Mouse (Mus musculus) A20 (cell line): ENCODE data around the gene Btbd17.

Experiments
- DNase-seq: peaks from one replicate; pipeline ENCODE4 v3.0.0-alpha.2; 2011; ENCODE audit warnings: low read depth, low spot score

The Btbd17 gene

DNA sequence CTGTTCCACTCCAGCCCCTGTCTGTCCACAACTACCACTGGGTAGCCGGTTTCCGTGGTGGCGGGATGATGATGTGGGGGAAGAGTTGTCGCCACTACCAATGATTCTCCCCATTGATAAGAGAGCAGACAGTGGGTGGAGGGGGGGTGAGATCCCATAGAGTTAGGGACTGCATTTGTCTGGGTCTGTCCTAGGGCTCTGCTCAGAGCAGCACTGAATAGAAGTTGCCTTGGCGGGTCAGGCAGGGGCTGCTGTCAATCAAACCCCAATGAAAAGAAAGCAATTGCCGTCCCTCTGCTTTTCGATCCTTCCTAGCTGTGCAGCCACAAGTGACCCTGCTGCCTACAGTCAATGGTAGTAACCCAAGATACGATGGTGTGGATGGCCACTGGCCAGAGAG is 8.2 kb upstream of the Btbd17 start:
- DNase-seq, result no peak

DNA sequence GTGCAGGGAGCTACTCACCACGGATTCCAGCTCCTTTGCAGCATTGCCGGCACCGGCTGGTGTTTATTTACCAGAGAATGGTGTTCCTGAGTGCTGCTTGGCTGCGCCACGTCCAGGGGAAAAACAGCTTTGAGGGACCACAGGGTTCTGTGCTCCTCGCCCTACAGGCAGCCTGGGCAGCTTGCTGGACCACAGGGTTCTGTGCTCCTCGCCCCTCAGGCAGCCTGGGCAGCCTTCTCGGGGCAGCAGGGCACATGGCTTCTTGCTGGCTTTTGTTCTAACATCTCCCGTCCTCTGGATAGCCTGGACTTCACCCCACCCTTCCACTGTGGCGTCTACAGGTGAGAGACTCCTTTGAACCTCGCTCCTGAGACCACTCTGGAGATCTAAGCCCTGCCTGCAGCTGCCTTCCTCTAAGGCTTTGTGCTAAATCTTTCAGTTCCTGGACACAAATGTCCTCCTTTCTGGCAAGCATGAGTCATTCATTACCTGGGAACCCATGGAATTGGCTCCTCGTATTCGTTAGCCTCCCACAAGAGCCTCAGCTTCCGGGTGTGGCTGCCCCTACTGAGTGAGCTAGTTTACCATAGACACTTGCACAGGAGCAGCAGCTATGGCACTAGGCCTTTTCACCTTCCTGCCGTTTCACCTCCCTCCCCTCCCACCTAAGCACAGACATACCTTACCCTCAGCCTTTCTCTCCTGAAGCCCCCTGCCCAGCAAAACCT is 7.0 kb upstream of the Btbd17 start:
- DNase-seq, result no peak

DNA sequence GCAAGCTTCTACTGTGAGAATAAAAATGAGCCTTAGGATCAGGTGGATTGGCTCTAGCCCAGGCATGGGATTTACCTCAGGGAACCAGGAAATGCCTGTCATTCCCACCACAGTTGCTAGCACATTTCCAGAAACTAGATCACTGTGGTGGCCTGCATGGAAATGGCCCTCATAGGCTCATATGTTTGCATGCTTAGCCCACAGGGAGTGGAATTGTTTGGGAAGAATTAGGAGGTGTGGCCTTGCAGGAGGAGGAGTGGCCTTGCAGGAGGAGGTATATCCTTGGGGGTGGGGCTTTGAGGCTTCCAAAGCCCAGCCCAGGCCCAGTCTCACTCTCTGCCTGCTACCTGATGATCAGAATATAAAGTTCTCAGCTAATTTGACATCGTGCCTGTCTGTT is 6.2 kb upstream of the Btbd17 start:
- no peak for DNase-seq

DNA sequence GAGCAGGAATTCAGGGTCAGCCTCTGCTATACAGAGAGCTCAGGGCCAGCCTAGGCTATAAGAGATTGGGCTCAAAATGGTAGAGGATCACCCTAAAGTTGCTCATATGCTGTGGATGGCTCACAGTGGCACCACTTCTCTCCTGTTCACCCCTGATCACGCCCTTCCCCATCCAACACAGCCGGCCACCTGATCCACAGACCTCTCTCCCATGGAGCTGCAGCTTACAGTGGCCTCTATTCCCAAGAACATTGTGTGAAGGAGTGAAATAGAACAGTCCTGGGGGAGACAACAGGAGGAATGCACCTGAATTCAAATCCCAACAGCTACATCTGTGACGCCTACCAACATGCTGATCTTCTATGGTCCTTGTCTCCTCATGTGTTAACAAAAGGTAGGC is 2.9 kb upstream of the Btbd17 start, which contains the start of gene Gpr142:
Gpr142 (plus strand) TSS at position 301 of the 400 bp plus-strand sequence.
- DNase-seq, result no peak

DNA sequence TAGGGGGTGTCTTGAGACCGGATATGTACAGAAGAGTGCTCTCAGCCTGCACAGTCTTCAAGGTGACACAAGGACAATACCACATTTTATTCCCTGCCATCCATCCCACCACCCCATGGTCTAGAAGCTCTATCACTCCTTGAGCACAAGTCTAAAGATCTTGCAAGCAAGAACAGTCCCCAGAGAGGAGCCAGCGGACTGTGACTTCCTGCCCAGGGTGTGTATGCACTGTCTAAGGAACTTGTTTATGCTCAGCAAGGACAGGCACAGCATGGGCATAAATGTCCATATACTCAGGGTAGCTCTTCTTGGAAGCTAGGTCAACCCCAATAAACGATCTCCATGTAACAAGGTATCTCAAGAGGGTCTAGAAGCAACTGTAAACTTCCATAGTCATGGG is 2.2 kb upstream of the Btbd17 start:
- peak; percentile 60 for DNase-seq

DNA sequence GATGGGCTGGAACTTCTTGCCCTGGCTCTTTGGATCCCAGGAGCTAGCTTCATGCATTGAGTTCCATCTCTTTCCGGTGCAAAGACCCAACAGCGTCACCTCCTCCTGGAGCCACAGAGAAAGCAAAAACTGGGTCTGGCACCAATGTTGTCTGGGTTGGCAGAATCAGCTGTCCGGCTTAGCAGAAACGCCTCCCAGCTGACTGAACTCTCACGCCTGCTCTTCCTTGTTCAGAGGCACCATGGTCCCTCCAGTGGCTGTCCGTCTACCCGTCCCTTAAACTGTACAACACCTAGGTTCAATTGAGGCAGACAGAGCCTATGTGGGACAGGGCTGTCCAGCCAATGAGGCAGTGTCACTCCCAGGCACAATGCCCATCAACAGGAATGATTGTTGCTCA is 1.4 kb upstream of the Btbd17 start:
- no peak for DNase-seq

DNA sequence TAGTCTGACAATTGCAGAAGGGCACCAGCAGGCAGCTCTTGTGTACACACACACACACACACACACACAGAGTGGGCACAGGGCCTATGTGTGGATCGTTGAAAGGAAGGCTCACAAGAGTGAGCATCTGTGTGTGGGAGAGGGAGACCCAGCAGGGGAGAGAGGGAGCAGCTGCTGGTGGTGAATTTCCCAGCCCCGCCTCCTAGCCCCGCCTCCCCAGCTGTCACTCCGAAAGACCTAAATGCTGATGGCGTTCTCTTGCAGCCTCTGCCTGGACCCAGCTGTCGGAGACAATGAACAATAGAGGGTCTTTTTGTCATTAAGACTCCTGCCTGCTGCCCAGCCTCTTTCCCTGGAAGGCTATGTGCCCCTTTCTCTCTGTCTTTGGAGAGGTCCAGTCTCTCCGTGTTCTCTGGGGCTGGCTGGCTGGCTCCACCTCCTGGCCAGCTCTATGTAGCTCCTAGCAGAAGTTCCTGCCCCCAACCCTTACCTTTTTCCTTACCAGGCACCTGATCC is 456 bp downstream of the Btbd17 start:
- peak; percentile 70 for DNase-seq

DNA sequence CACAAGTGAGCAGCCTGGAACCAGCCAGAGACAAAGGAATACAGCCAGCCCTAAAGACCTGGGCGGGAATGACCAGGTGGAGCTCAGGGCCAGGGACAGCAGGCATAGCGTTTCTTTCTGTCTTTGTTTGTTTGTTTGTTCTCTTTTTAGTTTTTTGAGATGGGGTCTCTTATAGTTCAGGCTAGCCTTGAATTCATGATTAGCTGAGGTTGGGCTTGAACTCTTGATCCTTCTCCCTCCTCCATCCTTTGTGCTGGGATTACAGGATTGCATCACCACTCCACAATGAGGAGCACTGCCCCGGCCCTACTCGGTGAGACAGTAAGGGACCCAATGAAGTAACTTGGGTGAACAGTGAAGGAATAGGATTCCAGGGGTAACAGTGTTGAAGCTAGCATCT is 1.1 kb downstream of the Btbd17 start:
- no peak for DNase-seq

DNA sequence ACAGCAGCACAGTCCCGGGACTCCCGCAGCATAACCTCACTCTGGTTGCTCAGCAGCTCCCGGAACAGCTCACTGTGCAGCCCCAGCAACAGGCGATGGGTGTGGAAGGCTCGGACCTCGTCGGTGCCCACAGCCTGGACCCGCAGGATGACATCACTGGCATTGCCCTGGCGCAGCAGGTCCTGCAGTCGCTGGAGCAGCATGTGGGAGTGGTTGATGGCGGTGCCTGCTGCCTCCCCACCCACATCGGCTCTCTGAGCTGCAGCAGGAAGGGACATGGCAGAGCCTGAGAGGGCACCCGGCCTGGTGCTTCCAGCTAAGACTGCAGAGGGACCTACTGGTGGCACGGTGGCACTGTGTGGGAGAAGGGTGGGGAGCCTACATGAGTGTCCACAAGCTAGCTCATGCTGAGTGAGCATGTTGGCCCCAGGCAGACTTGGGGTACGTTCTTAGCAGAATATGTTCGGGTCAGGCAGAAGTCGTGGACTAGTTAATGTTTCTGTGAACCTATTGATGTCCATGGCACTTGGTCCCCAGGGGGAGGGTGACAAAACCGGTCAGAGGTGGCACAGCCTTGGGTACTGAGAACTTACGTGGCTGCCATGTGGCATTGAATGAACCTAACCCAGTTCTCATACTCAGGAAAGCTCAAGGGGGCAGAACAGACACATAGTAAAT is 1.7 kb downstream of the Btbd17 start:
- DNase-seq, result no peak

DNA sequence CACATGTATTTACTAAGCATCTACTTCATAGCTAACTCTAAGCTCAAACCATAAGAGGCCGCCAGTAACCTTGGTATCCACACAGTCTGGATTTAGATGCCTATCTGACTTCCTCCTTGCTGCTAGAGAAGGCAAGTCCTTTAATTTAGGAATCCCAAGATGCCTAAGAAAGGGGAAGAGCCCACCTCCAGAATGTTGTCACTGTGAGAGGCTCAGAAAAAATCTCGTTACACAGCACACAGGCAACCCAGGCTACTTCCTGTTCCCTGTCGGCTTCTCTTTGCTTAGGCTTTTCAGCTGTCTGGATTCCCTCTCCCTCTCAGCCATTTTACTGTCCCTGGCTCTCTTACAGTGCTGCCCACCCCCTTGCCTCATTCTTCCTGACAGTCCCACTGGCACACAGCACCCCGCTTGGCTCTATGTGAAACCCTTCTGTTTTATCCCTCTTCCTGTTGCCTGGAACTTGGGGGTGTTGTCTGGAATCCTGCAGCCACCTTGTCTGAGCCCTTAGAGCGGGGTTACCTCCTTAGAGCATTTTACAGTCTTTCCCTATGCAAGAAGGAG is 2.7 kb downstream of the Btbd17 start:
- DNase-seq, result no peak

DNA sequence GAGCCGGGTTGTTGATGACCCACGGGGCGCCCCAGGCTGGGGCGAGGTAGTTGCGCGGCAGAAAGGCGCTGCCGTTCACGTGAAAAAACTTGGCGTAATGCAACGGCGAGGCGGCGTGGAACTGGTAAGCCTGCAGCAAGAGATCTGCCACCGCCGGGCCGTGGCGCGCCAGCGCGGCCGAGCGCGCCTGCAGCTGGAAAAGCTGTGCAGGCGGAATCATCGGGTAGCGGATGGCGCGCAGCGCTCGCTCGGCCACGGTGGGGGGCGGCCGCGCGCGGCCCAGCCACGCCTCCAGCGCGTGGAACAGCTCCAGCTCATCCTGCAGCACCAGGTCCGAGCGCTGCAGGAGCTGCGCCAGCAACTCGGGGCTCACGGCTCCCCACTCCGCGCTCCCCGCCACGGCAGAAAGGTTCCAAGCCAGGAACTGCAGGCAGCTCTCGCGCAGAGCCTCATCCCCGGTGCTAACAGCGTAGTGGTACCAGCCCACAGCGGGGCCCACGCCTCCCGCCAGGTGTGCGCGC is 3.8 kb downstream of the Btbd17 start:
- no peak for DNase-seq

DNA sequence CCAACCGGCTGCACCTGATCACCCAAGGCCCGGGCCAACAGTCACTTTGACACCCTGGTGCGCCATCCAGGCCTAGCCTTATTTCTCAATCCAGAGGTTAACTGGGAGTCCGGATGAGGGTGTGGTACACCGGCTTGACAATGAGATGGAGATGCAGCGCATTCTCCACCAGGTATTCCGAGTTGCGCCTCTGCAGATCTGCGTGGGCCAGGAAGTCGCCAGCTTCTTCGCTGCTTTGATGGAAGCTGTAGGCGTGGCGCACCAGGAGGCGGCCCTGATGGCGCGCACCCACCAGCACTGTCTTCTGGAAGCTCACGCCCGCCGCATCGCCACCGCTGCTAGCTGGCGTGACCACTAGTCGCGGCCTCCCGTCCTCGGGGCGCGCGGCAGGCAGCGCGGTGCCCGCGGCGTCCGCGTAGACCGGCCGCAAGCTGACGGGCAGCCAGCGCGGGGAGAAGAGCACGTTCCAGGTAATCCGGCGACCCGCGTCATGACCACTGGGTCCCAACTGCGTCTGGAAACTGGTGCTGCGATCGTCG is 4.3 kb downstream of the Btbd17 start:
- DNase-seq, result no peak

DNA sequence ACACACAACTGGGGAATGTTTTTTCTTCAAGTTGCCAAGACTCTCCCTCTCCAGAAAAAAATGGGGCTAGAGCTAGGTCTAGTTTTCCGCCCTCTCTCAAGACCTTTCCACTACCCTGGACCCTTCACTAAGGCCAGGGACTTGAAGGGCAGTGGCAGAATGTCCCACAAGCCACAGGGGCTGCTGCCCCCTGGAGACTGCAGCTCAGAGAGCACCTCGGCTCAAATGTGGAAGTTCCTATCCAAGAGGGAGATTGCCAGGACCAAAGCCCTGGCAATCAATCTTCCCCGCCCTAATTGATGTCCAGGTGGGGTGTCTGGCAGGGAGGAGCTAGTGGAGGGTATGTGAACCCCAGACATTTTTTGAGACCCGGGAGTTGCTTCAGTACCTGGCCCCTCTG is 4.9 kb downstream of the Btbd17 start:
- DNase-seq, result no peak

DNA sequence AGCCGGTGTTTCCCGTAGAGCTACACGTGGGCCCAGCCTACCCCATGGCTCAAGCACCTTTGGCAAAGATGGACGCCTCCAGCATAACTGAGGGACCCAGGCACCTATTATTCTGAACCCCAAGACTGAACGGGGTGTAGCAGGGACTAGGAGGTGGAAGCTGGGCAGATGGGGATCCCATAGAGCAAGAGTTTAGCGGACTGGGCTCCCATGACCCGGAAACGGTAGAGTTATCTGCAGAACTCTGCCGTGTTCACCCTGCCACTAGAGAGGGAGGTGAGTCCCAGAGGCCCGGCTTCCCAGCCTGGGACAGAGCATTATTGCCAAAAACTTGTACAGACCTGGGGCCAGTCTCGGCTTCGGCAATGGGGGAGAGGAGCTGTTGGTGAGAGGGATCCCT is 5.6 kb downstream of the Btbd17 start:
- no peak for DNase-seq

DNA sequence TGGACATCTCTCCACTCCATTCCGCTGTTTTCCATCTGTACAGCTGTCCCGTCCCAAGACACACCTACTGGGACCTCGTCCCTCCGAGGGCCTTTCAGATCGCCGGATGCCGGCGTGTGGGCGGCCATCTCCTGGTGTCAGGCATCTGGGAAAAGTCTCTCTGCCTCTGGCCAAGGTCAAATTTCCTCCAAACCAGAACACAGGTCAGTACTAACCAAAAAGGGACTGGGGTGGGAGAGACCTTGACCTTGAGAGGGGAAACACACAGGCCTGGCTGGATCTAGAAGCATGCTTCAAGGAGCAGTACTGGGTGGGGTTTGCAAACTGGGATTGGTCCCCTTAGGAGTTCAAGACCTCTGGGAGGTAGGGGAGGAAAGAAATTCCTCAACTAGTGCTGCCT is 6.0 kb downstream of the Btbd17 start:
- no peak for DNase-seq

DNA sequence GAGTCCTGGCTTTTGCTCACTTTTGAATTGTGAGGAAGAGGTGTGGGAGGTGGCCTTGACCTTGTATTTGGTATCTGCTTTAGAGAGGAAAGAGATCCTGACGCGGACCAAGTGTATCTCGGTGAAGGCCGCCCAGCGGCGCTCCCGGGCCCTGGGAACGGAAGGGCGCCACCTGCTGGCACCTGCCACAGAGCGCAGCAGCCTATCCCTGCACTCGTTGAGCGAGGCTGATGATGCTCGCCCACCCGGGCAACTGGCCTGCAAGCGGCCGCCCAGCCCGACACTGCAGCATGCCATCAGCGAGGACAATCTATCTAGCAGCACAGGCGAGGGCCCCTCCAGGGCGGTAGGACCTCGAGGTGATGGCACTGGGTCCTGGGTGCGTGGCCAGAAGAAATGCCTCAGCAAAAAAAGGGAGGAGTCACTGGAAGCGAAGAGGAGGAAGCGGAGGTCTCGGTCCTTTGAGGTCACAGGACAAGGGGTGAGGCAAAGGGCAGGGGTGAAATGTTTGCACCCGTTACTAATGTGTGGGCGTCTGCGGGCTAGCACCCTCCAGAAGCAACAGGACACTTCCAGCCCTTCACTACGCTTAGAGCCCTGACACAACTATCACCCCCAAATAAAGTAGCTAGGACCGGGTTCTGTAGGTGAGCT is 6.6 kb downstream of the Btbd17 start:
- peak; percentile 87 for DNase-seq

DNA sequence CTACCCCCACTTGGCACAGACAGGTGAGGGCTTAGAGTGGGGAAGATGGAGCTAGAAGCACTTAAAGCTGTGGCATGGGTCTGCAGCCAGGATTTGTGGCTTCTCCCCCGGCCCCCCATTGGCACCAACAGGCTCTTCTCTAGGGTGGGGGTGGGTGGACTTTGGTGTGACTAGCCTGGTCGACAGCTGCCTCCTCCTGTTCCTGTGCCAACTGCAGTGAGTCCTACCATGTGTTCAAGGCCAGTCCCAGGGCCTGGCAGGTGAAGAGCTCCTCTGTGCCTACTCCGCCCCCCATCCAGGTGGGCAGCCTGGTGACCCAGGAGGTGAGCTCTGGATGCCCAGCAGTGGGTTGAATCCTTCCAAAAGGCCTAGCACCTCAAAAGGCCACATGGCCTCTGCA is 8.1 kb downstream of the Btbd17 start:
- DNase-seq, result no peak

DNA sequence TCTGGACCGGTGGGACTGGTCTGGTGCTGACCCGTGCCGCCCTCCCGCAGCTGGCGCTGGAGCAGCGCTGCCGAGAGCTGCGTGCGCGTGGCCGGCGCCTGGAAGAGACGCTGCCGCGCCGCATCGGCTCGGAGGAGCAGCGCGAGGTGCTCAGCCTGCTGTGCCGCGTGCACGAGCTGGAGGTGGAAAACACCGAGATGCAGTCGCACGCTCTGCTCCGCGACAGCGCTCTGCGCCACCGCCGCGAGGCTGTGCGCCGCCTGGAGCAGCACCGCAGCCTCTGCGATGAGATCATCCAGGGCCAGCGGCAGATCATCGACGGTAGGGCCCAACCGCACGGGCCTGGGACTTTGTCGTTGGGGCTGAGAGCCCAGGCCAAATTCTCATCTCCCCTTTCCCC is 9.4 kb downstream of the Btbd17 start:
- DNase-seq, result no peak

DNA sequence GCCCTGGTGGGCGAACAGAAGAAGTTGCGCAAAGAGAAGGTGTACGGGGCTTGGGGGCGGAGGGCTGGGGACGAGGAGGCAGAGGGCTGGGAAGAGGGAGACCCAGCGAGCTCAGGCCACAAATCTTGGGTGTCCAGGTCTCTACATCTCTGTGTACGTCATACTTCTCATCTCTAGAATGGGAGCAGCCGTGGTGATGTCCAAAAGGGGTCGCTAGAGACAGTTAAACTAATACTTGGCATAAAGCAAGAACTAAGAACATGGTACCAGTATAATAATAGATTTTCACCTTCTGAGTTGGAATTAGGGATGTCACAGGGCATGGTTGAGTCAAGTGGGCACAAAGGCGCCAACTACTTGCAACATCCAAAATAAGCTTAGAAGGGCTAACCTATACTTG is 9.9 kb downstream of the Btbd17 start:
- DNase-seq, result no peak

DNA sequence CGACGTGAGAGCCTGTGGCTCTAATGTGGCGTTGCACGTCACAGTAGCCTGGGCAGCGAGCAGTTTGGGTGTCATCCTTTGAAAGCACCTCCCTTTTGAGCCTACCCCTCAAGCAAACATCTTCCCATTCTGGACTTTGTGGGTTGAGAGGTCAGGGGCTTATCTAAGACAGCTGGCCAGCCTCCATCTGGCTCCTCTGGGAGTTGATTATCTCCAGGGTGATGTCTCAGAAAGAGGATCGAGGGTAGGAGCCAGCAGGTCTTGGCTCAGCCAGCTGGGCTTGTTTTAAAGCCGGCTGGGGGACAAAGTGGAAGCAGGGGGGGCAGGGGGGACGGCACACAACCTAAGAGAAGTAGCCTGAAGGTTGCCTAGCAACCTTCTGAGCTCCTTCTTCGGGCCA is 15.7 kb downstream of the Btbd17 start:
- DNase-seq, result no peak

DNA sequence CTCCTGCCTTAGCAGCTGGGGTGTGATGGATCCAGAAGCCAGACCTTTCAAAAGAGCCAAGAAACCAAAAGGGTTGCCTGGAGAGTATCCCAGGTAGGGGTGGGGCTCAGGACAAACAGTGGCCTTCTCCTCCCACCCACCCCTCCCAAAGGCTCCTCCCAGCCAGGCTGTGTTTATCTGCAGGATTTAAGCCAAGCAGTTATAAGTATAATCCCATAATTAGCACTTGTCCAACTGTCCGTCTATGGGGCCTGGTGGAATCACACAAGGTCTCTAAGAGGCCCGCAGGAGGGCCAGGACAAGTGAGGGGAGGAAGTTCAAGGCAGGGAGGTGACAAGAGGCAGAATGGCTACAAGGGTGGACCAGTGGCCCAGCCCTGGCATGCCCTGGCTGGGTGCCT is 23.8 kb downstream of the Btbd17 start:
- DNase-seq, result no peak

DNA sequence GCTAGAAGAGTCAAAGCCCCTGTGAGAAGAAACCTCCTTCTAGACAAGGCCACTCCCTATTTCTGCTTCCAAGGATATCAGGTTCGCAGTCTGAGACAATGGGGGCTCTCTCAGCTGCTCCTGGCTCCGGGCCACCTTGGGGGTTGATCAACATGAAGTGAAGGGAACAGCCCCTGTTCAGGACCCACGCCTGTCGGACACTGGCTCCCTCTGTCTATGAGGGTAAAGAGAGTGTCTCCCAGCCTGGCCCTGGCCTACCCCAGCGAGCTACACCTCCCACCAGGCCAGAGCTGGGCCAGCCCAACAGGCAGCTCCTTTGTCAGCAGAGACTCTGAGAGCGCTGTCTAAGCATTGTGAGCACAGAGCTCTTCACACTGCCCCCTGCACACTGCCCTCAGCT is 25.8 kb downstream of the Btbd17 start:
- DNase-seq, result no peak
